Mouse (Mus musculus): ENCODE results near the gene Pgls. TPM values are rescaled to one million over a fixed set of nuclear protein-coding genes. Genes with fewer than 3 reads are reported as not detected.

The Pgls gene
- polyA plus RNA-seq, 1 experiment from 2014 or later: 90.7 TPM

- no peak overlapping the region for H3K27ac ChIP-seq (replicated peaks)
- H3K4me1 ChIP-seq (replicated peaks): peaks cover 17% of the 10 kb centered on the region
- H3K4me3 ChIP-seq (replicated peaks): no peak overlapping the region
Measured at GRCm38 (mm10) chr8:71586891-71587290, 5.1 kb upstream of the Pgls start.

DNA sequence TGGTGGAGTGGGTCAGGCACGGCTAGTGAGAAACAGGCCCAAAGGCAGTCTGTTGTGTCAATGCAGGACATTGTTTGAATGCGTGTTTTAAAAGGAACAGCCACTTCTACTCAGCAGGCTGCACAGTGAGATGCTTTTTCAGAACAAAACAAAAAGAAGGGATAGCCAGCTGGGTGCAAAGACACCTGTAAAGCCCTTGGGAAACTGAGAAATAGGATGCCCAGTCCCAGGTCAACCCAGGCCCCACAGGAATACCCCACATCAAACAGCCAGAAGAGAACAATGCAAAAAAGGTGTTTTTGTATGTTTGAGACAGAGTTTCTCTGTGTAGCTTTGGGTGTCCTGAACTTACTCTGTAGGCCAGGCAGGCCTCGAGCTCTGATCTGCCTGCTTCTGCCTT lies 3.2 kb upstream of the Pgls start:
- Histone ChIP-seq H3K4me3 (replicated peaks) (no peak overlapping the region), H3K27me3 (no peaks in the 10 kb centered on the region), H3K36me3 (replicated peaks) (no peaks in the 10 kb centered on the region), H3K4me1 (replicated peaks) (peaks cover 35% of the 10 kb centered on the region), H3K9ac (no peak overlapping the region), H3K9me3 (replicated peaks) (no peaks in the 10 kb centered on the region), H3K4me2 (no peak overlapping the region), H3K27ac (replicated peaks) (no peak overlapping the region)
- no peak for ATAC-seq (ENCODE audit: insufficient read depth)
- WGBS (ENCODE audit: insufficient replicate concordance): 68% methylated on average over 3 of the region's 3 CpGs

More at GRCm38 (mm10) chr8:71586891-71587290, 5.1 kb upstream of the Pgls start:
- no peaks in the 10 kb centered on the region for H3K36me3 ChIP-seq (replicated peaks)
- ATAC-seq (ENCODE audit: insufficient read depth): no peak
- H3K9me3 ChIP-seq (replicated peaks): no peaks in the 10 kb centered on the region
- no peaks in the 10 kb centered on the region for H3K27me3 ChIP-seq
- 55% methylated on average over 2 of the region's 2 CpGs for WGBS (ENCODE audit: insufficient replicate concordance)
- H3K9ac ChIP-seq: no peak overlapping the region
- no peak overlapping the region for H3K4me2 ChIP-seq

GRCm38 (mm10) chr8:71591017-71591416 lies 959 bp upstream of the Pgls start:
- ATAC-seq (ENCODE audit: insufficient read depth): no peak
- Histone ChIP-seq H3K4me3 (replicated peaks) (peak overlapping the region; percentile 67), H3K9ac (peak overlapping the region; percentile 78), H3K4me2 (peak overlapping the region; percentile 98), H3K9me3 (replicated peaks) (no peaks in the 10 kb centered on the region), H3K4me1 (replicated peaks) (peaks cover 45% of the 10 kb centered on the region), H3K27me3 (no peaks in the 10 kb centered on the region), H3K27ac (replicated peaks) (peak overlapping the region; percentile 91), H3K36me3 (replicated peaks) (no peaks in the 10 kb centered on the region; the same call in 1 of the 2 replicates)
- WGBS (ENCODE audit: insufficient replicate concordance): 17% methylated on average over 5 of the region's 5 CpGs

DNA sequence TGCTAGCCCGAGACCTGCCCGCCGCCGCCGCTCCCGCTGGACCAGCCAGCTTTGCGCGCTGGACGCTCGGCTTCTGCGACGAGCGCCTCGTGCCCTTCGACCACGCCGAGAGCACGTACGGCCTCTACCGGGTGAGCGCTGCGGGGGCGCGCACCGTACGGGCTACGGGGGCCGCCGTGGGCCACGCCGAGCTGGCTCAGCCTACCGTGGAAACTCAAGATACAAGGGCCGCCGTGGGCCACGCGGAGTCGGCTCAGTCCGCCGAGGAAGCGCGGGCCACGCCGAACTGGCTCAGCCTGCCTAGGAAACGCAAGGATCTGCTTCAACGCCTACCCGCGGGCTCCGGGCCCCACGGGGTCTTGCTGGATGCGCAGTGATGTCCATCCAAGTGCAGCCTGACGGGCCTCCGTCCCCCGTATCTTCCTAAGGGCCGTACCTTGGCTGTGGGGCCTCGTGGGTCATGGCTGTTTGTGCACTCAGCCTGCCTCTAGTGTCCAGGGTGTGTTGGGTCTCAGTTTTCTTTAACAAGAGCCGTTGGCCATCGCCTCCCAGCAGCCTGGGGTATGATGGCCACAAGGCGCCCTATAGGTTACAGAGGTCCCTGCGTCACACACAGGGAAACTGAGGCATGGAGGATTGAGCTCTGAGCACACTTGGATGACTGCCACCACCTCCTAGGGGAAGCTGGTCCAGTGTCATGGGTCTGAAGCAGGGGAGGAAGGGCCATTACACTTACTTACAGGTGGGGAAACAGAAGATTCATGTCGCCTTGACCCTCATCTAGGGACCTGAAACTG lies 596 bp downstream of the Pgls start:
- WGBS (ENCODE audit: insufficient replicate concordance): 3% methylated on average over 60 of the region's 60 CpGs
- peak; percentile 41 for ATAC-seq (ENCODE audit: insufficient read depth)
- H3K4me2 ChIP-seq: peak overlapping the region; percentile 98
- peaks cover 57% of the 10 kb centered on the region for H3K4me1 ChIP-seq (replicated peaks)
- H3K36me3 ChIP-seq (replicated peaks): no peaks in the 10 kb centered on the region; the same call in 1 of the 2 replicates
- H3K4me3 ChIP-seq (replicated peaks): peak overlapping the region; percentile 67
- no peaks in the 10 kb centered on the region for H3K9me3 ChIP-seq (replicated peaks)
- peak overlapping the region; percentile 78 for H3K9ac ChIP-seq
- H3K27me3 ChIP-seq: no peaks in the 10 kb centered on the region
- peak overlapping the region; percentile 91 for H3K27ac ChIP-seq (replicated peaks)

- Histone ChIP-seq H3K27me3 (no peaks in the 10 kb centered on the region), H3K9me3 (replicated peaks) (no peaks in the 10 kb centered on the region), H3K36me3 (replicated peaks) (no peaks in the 10 kb centered on the region; the same call in 1 of the 2 replicates), H3K4me1 (replicated peaks) (peaks cover 57% of the 10 kb centered on the region), H3K4me2 (peak overlapping the region; percentile 98), H3K27ac (replicated peaks) (no peak overlapping the region; the same call in 1 of the 2 replicates), H3K4me3 (replicated peaks) (peak overlapping the region; percentile 67; the same call in 1 of the 2 replicates), H3K9ac (no peak overlapping the region)
- WGBS (ENCODE audit: insufficient replicate concordance): 81% methylated on average over 8 of the region's 8 CpGs
- no peak for ATAC-seq (ENCODE audit: insufficient read depth)
Measured at GRCm38 (mm10) chr8:71593556-71594323, 1.8 kb downstream of the Pgls start.

- Histone ChIP-seq H3K9me3 (replicated peaks) (no peaks in the 10 kb centered on the region), H3K4me2 (no peak overlapping the region), H3K27me3 (no peaks in the 10 kb centered on the region), H3K4me3 (replicated peaks) (no peak overlapping the region), H3K27ac (replicated peaks) (no peak overlapping the region), H3K36me3 (replicated peaks) (no peaks in the 10 kb centered on the region; the same call in 1 of the 2 replicates), H3K9ac (no peak overlapping the region), H3K4me1 (replicated peaks) (peaks cover 57% of the 10 kb centered on the region)
- ATAC-seq (ENCODE audit: insufficient read depth): no peak
- whole genome bisulfite sequencing (ENCODE audit: insufficient replicate concordance): 73% methylated on average over 4 of the region's 4 CpGs
Measured at GRCm38 (mm10) chr8:71594324-71594722, 2.3 kb downstream of the Pgls start.

GRCm38 (mm10) chr8:71595862-71596261 lies 3.9 kb downstream of the Pgls start:
- Histone ChIP-seq H3K4me3 (replicated peaks) (no peak overlapping the region), H3K9me3 (replicated peaks) (no peaks in the 10 kb centered on the region), H3K4me1 (replicated peaks) (peaks cover 50% of the 10 kb centered on the region), H3K27ac (replicated peaks) (no peak overlapping the region), H3K27me3 (peaks cover 10% of the 10 kb centered on the region), H3K9ac (no peak overlapping the region), H3K36me3 (replicated peaks) (no peaks in the 10 kb centered on the region; the same call in 1 of the 2 replicates), H3K4me2 (peak overlapping the region; percentile 2; the same call in 1 of the 2 replicates)
- 14% methylated on average over 27 of the region's 27 CpGs for WGBS (ENCODE audit: insufficient replicate concordance)
- no peak for ATAC-seq (ENCODE audit: insufficient read depth)

GRCm38 (mm10) chr8:71596384-71596783 lies 4.4 kb downstream of the Pgls start:
- Histone ChIP-seq H3K27me3 (peaks cover 15% of the 10 kb centered on the region), H3K4me1 (replicated peaks) (peaks cover 44% of the 10 kb centered on the region), H3K27ac (replicated peaks) (no peak overlapping the region), H3K4me3 (replicated peaks) (no peak overlapping the region), H3K9me3 (replicated peaks) (no peaks in the 10 kb centered on the region), H3K9ac (no peak overlapping the region), H3K36me3 (replicated peaks) (no peaks in the 10 kb centered on the region; the same call in 1 of the 2 replicates), H3K4me2 (no peak overlapping the region)
- ATAC-seq (ENCODE audit: insufficient read depth): no peak
- 48% methylated on average over 6 of the region's 6 CpGs for WGBS (ENCODE audit: insufficient replicate concordance)

DNA sequence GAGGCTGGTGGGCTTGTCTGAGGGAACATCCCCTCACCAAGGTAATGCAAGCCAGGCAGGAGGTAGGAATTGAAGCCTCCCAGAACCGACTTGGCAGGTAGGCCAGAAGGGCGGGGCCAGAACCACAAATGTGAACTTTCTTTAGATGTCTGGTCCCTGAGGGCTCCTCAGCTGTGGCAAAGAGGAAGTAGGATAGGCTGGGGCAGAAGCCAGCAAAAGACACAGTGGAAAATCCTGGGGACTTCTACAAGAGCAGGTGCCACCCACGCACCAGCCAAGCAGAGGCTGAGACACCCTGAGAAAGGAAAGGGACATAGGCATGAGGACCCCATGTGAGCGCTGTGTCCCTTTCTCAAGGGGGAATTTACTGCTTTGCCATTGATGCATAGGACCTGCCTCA lies 4.8 kb downstream of the Pgls start:
- H3K4me3 ChIP-seq (replicated peaks): no peak overlapping the region
- no peaks in the 10 kb centered on the region; the same call in 1 of the 2 replicates for H3K36me3 ChIP-seq (replicated peaks)
- H3K4me1 ChIP-seq (replicated peaks): peaks cover 41% of the 10 kb centered on the region
- no peak for ATAC-seq (ENCODE audit: insufficient read depth)
- H3K9me3 ChIP-seq (replicated peaks): no peaks in the 10 kb centered on the region
- H3K9ac ChIP-seq: no peak overlapping the region
- H3K27ac ChIP-seq (replicated peaks): no peak overlapping the region
- peaks cover 19% of the 10 kb centered on the region for H3K27me3 ChIP-seq
- H3K4me2 ChIP-seq: no peak overlapping the region
- WGBS (ENCODE audit: insufficient replicate concordance): 60% methylated on average over 4 of the region's 4 CpGs

DNA sequence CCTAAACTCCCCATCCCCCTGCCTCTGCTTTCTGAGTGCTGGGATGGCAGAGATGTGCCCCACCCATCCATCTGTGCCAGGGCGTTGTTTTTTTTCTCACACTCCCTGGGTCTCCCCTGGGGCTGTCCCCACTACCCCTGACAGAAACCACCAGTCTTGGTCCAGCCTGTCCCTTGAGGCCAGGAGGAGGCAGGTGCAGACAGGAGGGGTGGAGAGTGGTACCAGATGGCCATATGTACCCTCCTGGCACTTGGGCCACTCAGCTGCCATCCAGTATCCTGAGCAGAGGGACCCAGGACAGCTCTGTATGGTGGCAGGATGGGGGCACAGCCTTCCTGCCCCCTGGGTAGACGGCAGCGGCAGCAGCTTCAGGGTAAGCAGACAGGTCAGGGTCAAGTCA lies 5.5 kb downstream of the Pgls start, which contains the start of gene Fam129c:
Gene Fam129c (plus strand): TSS at position 198 of the 400 bp plus-strand sequence.
- WGBS (ENCODE audit: insufficient replicate concordance): 63% methylated on average over 3 of the region's 3 CpGs
- peaks cover 41% of the 10 kb centered on the region for H3K4me1 ChIP-seq (replicated peaks)
- H3K9ac ChIP-seq: no peak within 1 kb of the TSS
- no peak within 1 kb of the TSS for H3K4me2 ChIP-seq
- no peak within 1 kb of the TSS for H3K4me3 ChIP-seq (replicated peaks)
- no peak within 1 kb of the TSS for H3K27ac ChIP-seq (replicated peaks)
- H3K36me3 ChIP-seq (replicated peaks): no peaks in the 10 kb centered on the region; the same call in 1 of the 2 replicates
- H3K27me3 ChIP-seq: peaks cover 26% of the 10 kb centered on the region
- no peak for ATAC-seq (ENCODE audit: insufficient read depth)
- no peaks in the 10 kb centered on the region for H3K9me3 ChIP-seq (replicated peaks)

- Histone ChIP-seq H3K9ac (no peak overlapping the region), H3K4me2 (no peak overlapping the region), H3K36me3 (replicated peaks) (no peaks in the 10 kb centered on the region; the same call in 1 of the 2 replicates), H3K4me1 (replicated peaks) (peaks cover 41% of the 10 kb centered on the region), H3K27me3 (peaks cover 35% of the 10 kb centered on the region), H3K27ac (replicated peaks) (no peak overlapping the region), H3K4me3 (replicated peaks) (no peak overlapping the region), H3K9me3 (replicated peaks) (no peaks in the 10 kb centered on the region)
- ATAC-seq (ENCODE audit: insufficient read depth): no peak
Measured at GRCm38 (mm10) chr8:71598375-71598774, 6.4 kb downstream of the Pgls start.
